Mouse (Mus musculus): ENCODE measurements around the gene Tnnt3. TPM values are rescaled to one million over a fixed set of nuclear protein-coding genes. Genes with fewer than 3 reads are reported as not detected.

Gene Tnnt3
- polyA plus RNA-seq, 1 experiment from 2014 or later: 167 TPM

DNA sequence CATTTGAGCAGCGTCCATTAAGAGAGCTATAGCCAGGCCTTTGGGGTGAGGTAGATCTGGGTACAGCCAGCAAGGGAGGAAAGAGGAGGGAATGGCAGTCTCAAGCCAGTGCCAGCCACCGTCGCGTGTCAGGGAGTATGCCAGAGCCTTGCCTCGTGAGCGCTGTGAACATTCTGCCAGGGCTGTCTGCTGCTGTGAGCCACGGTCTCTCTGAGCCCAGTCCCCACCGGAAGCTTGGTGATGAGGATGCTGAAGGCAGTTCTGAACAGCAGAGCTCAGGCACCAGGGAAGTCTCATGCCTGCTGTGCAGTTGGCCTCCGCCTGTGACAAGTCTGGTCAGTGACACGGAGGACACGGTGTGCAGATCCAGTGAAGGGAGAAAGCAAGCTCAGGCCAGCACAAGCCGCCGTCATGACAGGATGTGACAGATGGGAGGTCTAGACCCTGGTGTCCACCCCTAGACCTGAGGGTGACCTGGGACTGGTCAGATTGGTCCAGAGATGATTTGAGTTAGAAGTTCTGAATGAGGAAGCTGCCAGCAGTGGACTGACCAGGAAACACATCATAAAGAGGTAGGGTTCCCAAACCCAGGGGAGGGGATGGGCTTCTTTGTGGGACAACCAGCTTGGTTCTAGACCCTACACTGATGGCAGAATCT, 21.7 kb upstream of the Tnnt3 start:
- WGBS: 80% methylated on average over 13 of the region's 13 CpGs
- Histone ChIP-seq H3K9me3 (replicated peaks) (no peaks in the 10 kb centered on the region), H3K9ac (no peak overlapping the region), H3K27ac (replicated peaks) (peak overlapping the region; percentile 55; the same call in 1 of the 2 replicates), H3K27me3 (no peaks in the 10 kb centered on the region), H3K4me3 (replicated peaks) (0 out of 2 replicates have a peak overlapping the region, but pooled peaks have one; percentile 6), H3K4me2 (replicated peaks) (no peak overlapping the region), H3K36me3 (no peaks in the 10 kb centered on the region), H3K4me1 (peaks cover 61% of the 10 kb centered on the region)
- ATAC-seq (ENCODE audit: insufficient number of reproducible peaks, low FRiP score, low TSS enrichment, low read depth): no peak

- Histone ChIP-seq H3K27ac (replicated peaks) (peak overlapping the region; percentile 29; the same call in 1 of the 2 replicates), H3K4me2 (replicated peaks) (no peak overlapping the region), H3K36me3 (no peaks in the 10 kb centered on the region), H3K9me3 (replicated peaks) (no peaks in the 10 kb centered on the region), H3K27me3 (no peaks in the 10 kb centered on the region), H3K4me3 (replicated peaks) (no peak overlapping the region), H3K9ac (no peak overlapping the region), H3K4me1 (peaks cover 61% of the 10 kb centered on the region)
- 86% methylated on average over 6 of the region's 6 CpGs for WGBS
- ATAC-seq (ENCODE audit: insufficient number of reproducible peaks, low FRiP score, low TSS enrichment, low read depth): no peak
Observed at GRCm38 (mm10) chr7:142478001-142478400, 20.6 kb upstream of the Tnnt3 start.

DNA sequence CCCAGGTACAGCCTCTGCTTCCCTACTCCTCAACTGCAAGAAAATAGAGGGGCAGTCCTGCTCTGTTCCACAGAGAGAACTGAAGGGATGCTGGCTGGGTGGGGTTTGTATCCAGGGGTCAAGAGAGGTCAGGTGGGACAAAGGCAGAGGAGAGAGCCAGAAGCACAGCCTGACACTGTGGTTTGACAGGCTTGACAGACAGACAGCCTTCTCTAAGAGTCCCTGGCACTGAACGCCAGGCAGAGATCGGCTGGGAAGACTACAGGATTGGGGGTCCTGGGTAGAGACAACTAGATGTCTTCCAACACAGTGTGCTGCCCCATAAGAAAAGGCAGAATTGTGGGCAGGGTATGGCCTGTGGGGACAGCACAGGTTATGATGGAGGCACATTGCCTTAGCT, 20.1 kb upstream of the Tnnt3 start:
- WGBS: 81% methylated on average over 2 of the region's 2 CpGs
- Histone ChIP-seq H3K4me1 (peaks cover 65% of the 10 kb centered on the region), H3K9me3 (replicated peaks) (no peaks in the 10 kb centered on the region), H3K4me2 (replicated peaks) (no peak overlapping the region), H3K27me3 (no peaks in the 10 kb centered on the region), H3K36me3 (no peaks in the 10 kb centered on the region), H3K4me3 (replicated peaks) (no peak overlapping the region), H3K27ac (replicated peaks) (peak overlapping the region; percentile 29; the same call in 1 of the 2 replicates), H3K9ac (no peak overlapping the region)
- ATAC-seq (ENCODE audit: insufficient number of reproducible peaks, low FRiP score, low TSS enrichment, low read depth): no peak

DNA sequence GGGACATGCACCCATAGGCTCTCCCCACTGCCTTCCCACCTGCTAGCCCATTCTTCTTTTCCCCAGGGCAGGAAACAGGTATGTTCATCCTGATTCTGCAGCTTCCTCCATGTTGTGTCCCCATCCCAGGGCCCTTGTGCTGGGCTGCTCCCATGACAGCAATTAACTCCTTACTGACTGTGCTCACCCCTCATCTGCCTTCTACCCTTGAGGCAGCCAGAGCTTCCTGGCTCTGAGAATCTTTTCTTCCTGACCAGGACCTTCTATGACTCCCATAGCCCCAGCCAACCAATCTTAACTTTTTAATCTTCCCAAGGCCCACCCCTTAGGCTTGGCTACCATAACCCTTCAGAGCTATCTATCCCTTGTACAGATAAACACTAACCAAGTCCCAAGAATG, 19.3 kb upstream of the Tnnt3 start:
- no peak overlapping the region for H3K4me2 ChIP-seq (replicated peaks)
- no peak overlapping the region for H3K9ac ChIP-seq
- peak overlapping the region; percentile 98; the same call in 1 of the 2 replicates for H3K27ac ChIP-seq (replicated peaks)
- no peaks in the 10 kb centered on the region for H3K9me3 ChIP-seq (replicated peaks)
- peaks cover 72% of the 10 kb centered on the region for H3K4me1 ChIP-seq
- no peak for ATAC-seq (ENCODE audit: insufficient number of reproducible peaks, low FRiP score, low TSS enrichment, low read depth)
- no peaks in the 10 kb centered on the region for H3K36me3 ChIP-seq
- H3K27me3 ChIP-seq: no peaks in the 10 kb centered on the region
- H3K4me3 ChIP-seq (replicated peaks): no peak overlapping the region

GRCm38 (mm10) chr7:142479886-142480285, 18.8 kb upstream of the Tnnt3 start:
- Histone ChIP-seq H3K27me3 (no peaks in the 10 kb centered on the region), H3K9me3 (replicated peaks) (no peaks in the 10 kb centered on the region), H3K4me1 (peaks cover 74% of the 10 kb centered on the region), H3K4me3 (replicated peaks) (no peak overlapping the region), H3K4me2 (replicated peaks) (no peak overlapping the region), H3K36me3 (no peaks in the 10 kb centered on the region), H3K9ac (no peak overlapping the region), H3K27ac (replicated peaks) (peak overlapping the region; percentile 98; the same call in 1 of the 2 replicates)
- 89% methylated on average over 3 of the region's 3 CpGs for WGBS
- no peak for ATAC-seq (ENCODE audit: insufficient number of reproducible peaks, low FRiP score, low TSS enrichment, low read depth)

GRCm38 (mm10) chr7:142480661-142481060, 18.0 kb upstream of the Tnnt3 start:
- Histone ChIP-seq H3K4me3 (replicated peaks) (no peak overlapping the region), H3K9ac (no peak overlapping the region), H3K4me1 (peaks cover 75% of the 10 kb centered on the region), H3K27ac (replicated peaks) (peak overlapping the region; percentile 98), H3K4me2 (replicated peaks) (no peak overlapping the region), H3K27me3 (no peaks in the 10 kb centered on the region), H3K36me3 (no peaks in the 10 kb centered on the region), H3K9me3 (replicated peaks) (no peaks in the 10 kb centered on the region)
- 83% methylated on average over 3 of the region's 3 CpGs for WGBS
- ATAC-seq (ENCODE audit: insufficient number of reproducible peaks, low FRiP score, low TSS enrichment, low read depth): no peak

DNA sequence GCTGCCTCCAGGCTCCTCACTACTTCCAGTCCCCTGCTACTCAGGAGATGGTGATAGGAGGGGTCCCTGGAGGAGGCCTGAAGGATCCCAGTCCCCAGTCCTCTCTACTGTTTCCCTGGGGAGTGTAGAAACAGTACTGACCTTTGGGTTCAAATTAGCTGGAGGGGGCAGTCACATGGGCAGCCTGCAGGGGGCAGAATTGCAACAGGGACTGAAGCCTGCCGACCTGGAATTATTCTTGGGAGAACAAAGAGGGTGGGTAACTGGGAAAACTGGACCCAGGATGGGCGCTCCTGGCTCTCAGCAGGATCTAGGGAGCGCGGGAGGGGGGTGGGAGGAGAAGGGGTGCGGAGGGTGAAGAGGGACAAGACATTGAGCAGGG, 17.5 kb upstream of the Tnnt3 start:
- H3K9me3 ChIP-seq (replicated peaks): no peaks in the 10 kb centered on the region
- peak overlapping the region; percentile 98 for H3K27ac ChIP-seq (replicated peaks)
- WGBS: 2% methylated on average over 5 of the region's 5 CpGs
- no peak for ATAC-seq (ENCODE audit: insufficient number of reproducible peaks, low FRiP score, low TSS enrichment, low read depth)
- no peaks in the 10 kb centered on the region for H3K36me3 ChIP-seq
- peaks cover 75% of the 10 kb centered on the region for H3K4me1 ChIP-seq
- no peaks in the 10 kb centered on the region for H3K27me3 ChIP-seq
- H3K9ac ChIP-seq: no peak overlapping the region
- H3K4me3 ChIP-seq (replicated peaks): peak overlapping the region; percentile 20
- H3K4me2 ChIP-seq (replicated peaks): peak overlapping the region; percentile 46

DNA sequence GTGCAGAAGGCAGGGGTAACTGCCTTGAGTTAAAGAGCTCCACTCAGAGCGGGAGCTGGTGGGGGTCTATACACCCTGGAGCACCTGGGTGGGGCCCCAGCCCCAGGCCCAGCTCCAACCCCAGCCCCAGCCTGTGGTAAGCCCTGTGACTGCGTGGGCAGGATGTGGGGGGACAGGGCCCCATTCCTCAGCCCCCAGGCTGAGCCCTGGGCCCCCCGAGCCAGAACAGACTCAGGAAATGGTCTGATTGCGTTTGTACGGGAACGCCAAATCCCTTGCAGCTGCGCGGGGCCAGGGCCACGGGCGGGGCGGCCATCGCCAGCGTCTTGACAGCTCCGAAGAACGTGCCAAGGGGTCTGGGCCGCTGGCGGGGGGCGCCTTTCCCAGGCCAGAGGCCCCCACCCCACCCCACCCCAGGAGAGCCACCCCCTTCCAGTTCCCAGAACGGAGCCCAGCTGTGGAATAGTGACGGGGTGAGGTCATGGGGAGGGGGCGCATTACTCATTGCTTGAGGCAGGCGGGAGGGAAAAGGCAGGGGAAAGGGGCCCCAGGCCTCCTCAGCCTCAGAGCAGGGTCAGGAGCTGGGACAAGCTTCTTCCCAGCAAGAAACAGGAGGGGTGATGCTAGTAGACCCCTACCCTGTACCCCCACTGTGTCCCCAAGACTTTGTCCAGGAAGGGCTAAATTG, 16.9 kb upstream of the Tnnt3 start:
- Histone ChIP-seq H3K4me3 (replicated peaks) (peak overlapping the region; percentile 20), H3K36me3 (no peaks in the 10 kb centered on the region), H3K9ac (no peak overlapping the region), H3K27me3 (no peaks in the 10 kb centered on the region), H3K9me3 (replicated peaks) (no peaks in the 10 kb centered on the region), H3K4me2 (replicated peaks) (peak overlapping the region; percentile 46), H3K4me1 (peaks cover 77% of the 10 kb centered on the region), H3K27ac (replicated peaks) (peak overlapping the region; percentile 98)
- peak; percentile 86 for ATAC-seq (ENCODE audit: insufficient number of reproducible peaks, low FRiP score, low TSS enrichment, low read depth)
- 1% methylated on average over 21 of the region's 22 CpGs for WGBS

DNA sequence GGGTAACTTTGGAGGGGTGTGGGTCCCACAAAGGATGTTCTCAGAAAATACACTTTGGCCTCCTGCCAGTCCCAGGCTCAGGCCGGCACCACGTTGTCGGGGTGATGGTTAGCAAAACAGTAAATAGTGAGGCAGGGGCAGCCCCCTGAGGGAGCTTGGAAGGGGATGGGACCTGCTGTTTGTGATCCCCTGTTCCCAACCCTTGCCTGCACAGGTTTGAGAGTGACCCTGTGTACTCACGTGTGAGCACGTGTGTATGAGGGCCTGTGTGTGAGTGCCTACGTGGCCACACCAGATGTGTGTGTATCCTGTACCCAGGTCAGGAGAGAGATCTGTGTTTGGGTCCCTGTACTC, 16.4 kb upstream of the Tnnt3 start:
- 6% methylated on average over 6 of the region's 6 CpGs for WGBS
- Histone ChIP-seq H3K27ac (replicated peaks) (peak overlapping the region; percentile 98), H3K36me3 (no peaks in the 10 kb centered on the region), H3K4me1 (peaks cover 77% of the 10 kb centered on the region), H3K4me3 (replicated peaks) (no peak overlapping the region), H3K27me3 (no peaks in the 10 kb centered on the region), H3K4me2 (replicated peaks) (peak overlapping the region; percentile 46), H3K9ac (peak overlapping the region; percentile 6; the same call in 1 of the 2 replicates), H3K9me3 (replicated peaks) (no peaks in the 10 kb centered on the region)
- peak; percentile 2; the same call in 1 of the 2 replicates for ATAC-seq (ENCODE audit: insufficient number of reproducible peaks, low FRiP score, low TSS enrichment, low read depth)

- WGBS: 35% methylated on average over 11 of the region's 11 CpGs
- H3K4me3 ChIP-seq (replicated peaks): no peak overlapping the region
- H3K27ac ChIP-seq (replicated peaks): peak overlapping the region; percentile 98
- no peak overlapping the region for H3K4me2 ChIP-seq (replicated peaks)
- H3K36me3 ChIP-seq: no peaks in the 10 kb centered on the region
- peak; percentile 12; the same call in 1 of the 2 replicates for ATAC-seq (ENCODE audit: insufficient number of reproducible peaks, low FRiP score, low TSS enrichment, low read depth)
- H3K9me3 ChIP-seq (replicated peaks): no peaks in the 10 kb centered on the region
- peaks cover 86% of the 10 kb centered on the region for H3K4me1 ChIP-seq
- H3K9ac ChIP-seq: no peak overlapping the region
- H3K27me3 ChIP-seq: no peaks in the 10 kb centered on the region
Observed at GRCm38 (mm10) chr7:142483136-142483535, 15.5 kb upstream of the Tnnt3 start.

DNA sequence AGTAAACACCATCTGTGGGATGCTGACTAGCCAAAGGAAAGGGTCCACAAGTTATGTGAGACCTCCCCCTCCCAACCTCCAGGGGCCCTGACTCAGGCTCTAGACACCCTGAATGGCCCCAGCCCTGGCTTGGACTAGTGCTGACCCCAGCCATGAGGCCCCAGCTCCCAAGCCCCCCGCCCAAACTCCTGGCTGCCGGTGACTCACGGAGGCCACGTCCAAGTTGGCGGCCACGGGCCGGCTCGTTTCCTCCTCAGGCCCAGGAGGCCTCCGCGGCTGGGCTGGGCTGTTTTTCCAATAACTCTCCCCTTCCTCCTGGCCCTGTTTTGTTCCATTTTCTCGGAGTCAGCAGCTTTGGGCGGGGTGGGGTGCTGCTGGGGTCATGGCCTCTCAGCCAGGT, 13.9 kb upstream of the Tnnt3 start:
- WGBS: 66% methylated on average over 12 of the region's 12 CpGs
- peaks cover 87% of the 10 kb centered on the region for H3K4me1 ChIP-seq
- H3K4me2 ChIP-seq (replicated peaks): no peak overlapping the region
- no peaks in the 10 kb centered on the region for H3K27me3 ChIP-seq
- H3K4me3 ChIP-seq (replicated peaks): no peak overlapping the region
- H3K9ac ChIP-seq: no peak overlapping the region
- no peaks in the 10 kb centered on the region for H3K9me3 ChIP-seq (replicated peaks)
- no peak for ATAC-seq (ENCODE audit: insufficient number of reproducible peaks, low FRiP score, low TSS enrichment, low read depth)
- H3K27ac ChIP-seq (replicated peaks): peak overlapping the region; percentile 98
- peaks cover 8% of the 10 kb centered on the region for H3K36me3 ChIP-seq
